Mouse (Mus musculus) kidney, adult 2 months (tissue): ENCODE measurements around the gene Clcf1. TPM values are rescaled to one million over a fixed set of nuclear protein-coding genes. Genes with fewer than 3 reads are reported as not detected.

Experiments used
- DNase-seq: peaks from one replicate; pipeline ENCODE4 v3.0.0; 2021
- H3K27ac ChIP-seq: fragments of 200-500 bp; 2 replicates; pipeline ENCODE4 v1.5.1; 2012; ENCODE audit warnings: low read depth, low read length, control low read depth, inconsistent platforms; ENCODE audit not compliant: insufficient read depth
- H3K27me3 ChIP-seq: fragments of 200-500 bp; replicated peaks from 2 replicates; pipeline ENCODE4 v1.6.1; 2012; ENCODE audit warnings: mild to moderate bottlenecking, moderate library complexity, low read length, inconsistent platforms; ENCODE audit not compliant: control insufficient read depth, insufficient read depth
- H3K36me3 ChIP-seq: fragments of 200-500 bp; 2 replicates; pipeline ENCODE4 v1.6.1; 2012; ENCODE audit warnings: mild to moderate bottlenecking, moderate library complexity, low read length, inconsistent platforms; ENCODE audit not compliant: control insufficient read depth, insufficient read depth
- H3K4me1 ChIP-seq: fragments of 200-500 bp; 2 replicates; pipeline ENCODE4 v1.6.1; 2011; ENCODE audit warnings: low read length; ENCODE audit not compliant: control insufficient read depth, insufficient read depth
- H3K4me3 ChIP-seq: fragments of 200-500 bp; 2 replicates; pipeline ENCODE4 v1.5.1; 2011; ENCODE audit warnings: mild to moderate bottlenecking, low read depth, low read length, control low read depth; ENCODE audit not compliant: insufficient read depth
- CTCF ChIP-seq: fragments of 200-500 bp; conservative IDR thresholded peaks from 2 replicates; pipeline ENCODE4 v1.5.1; 2011; ENCODE audit warnings: low read depth, mild to moderate bottlenecking, control low read depth, low read length, moderate library complexity, mixed read lengths; ENCODE audit not compliant: insufficient read depth, insufficient read length
- POLR2A ChIP-seq: fragments of 200-500 bp; IDR thresholded peaks from one replicate; pipeline ENCODE4 v1.6.1; 2011; ENCODE audit warnings: low read depth, low read length, control low read depth
- WGBS: fragments of 180-500 bp; shearing (Covaris S2); methylation state at CpG from one replicate; pipeline ENCODE4 v1.1.7; 2018; 5-methylcytosine and 5-hydroxymethylcytosine counted together
- polyA plus RNA-seq: library from polyadenylated mRNA; depleted of rRNA; stranded (reverse); fragments of >200 nt; gene quantifications from 2 replicates; pipeline ENCODE4 v1.2.3, GENCODE M21; 2012; rRNA removed

The Clcf1 gene
- polyA plus RNA-seq, 1 experiment: 13.6 TPM

DNA sequence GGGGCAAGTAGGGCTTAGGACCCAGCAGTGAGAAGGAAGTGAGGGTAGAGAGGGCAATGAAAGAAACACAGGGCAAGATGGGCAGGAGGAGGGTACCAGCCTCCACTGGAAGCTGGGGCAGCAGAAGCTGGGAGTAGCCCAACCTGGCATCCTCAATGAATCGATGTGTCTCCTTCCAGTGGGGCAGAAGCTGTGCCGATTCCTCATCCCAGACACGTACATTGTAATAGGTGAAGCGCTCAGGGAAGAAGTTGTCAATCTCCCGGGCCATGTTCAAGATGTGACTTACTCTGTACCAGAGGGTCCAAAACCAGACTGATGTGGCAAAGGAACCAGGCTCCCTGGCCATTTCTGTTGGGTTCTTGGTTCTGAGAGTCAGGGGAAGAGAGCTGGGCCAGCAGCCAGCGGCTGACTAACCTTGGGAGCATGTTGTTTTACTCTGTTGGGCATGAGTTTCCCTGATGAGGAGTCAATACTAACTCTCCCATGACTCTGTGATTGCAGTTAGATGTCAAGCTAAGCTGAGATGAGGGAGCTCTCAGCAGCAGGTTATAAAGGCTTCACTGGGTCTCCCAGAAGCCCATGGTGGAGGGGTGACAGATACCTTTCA is 50.2 kb downstream of the Clcf1 start:
- Histone ChIP-seq H3K4me1 (peaks cover 1% of the 10 kb centered on the region; the same call in 1 of the 2 replicates), H3K36me3 (no peaks in the 10 kb centered on the region; the same call in 1 of the 2 replicates), H3K27ac (no peak overlapping the region), H3K4me3 (no peak overlapping the region), H3K27me3 (no peaks in the 10 kb centered on the region)
- WGBS: 96% methylated on average over 6 of the region's 6 CpGs
- DNase-seq: no peak
- no peak for TF ChIP-seq CTCF
- TF ChIP-seq POLR2A: no peak

DNA sequence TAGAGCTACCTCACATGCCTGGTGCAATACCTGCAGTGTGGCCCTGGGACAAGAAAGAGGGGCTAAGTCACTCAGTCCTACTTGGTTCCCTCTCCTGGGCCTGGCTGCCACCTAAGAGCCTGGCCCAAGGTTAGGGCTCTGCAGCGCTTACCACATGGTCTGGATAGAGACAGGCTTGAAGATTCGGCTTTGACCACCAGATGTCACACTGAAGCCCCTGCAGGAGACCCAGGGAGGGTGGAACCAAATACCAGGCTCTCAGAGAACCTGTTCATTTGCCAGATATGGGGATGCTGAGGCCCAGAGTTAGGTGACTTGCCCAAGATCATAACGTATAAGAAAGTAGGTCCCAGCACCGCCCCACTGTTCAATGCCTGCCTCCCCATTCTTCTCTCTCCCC is 51.9 kb downstream of the Clcf1 start:
- peaks cover 4% of the 10 kb centered on the region; the same call in 1 of the 2 replicates for H3K4me1 ChIP-seq
- no peaks in the 10 kb centered on the region for H3K27me3 ChIP-seq
- DNase-seq: no peak
- TF ChIP-seq POLR2A (no peak), CTCF (no peak)
- H3K4me3 ChIP-seq: no peak overlapping the region
- WGBS: 79% methylated on average over 4 of the region's 4 CpGs
- no peaks in the 10 kb centered on the region; the same call in 1 of the 2 replicates for H3K36me3 ChIP-seq
- H3K27ac ChIP-seq: no peak overlapping the region

DNA sequence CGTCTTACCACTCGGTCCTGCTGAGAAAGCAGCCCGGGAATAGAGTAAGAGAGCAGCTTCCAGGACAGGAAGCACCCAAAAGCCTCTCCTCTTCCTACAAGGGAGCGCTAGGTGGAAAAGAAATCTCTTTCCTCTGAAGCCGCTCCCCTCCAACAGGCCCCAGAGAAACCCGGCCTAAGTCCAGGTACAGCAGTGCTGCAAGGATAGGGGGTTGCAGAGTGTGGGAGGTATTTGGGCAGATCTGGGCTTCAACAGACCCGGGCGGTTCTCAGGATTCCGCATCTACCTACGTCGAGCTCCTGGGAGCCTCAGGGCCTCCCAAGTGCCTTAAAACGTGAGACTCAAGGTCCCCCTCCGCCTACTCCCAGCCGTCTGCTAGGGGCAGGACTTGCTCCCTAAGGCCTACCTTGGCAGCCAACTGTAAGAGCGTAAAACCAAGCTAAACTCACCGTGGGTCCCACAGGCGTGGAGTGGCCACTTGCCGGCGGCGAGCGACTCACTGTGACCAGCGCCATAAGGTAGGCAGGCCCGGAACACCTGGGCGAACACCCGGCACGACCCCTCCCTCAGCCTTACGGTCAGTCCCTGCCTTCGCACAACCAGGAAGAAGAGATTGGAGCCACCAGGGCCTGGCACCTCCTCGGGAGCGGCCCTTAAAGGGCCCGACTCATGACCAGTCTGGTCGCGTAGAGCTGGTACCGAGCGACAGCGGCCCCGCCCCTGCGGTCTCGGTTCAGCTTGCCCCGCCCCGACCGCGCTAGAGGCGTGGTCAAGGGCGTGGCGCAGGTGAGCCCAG is 54.7 kb downstream of the Clcf1 start, which contains the start of gene Ssh3:
TSS of gene Ssh3 (minus strand) at position 615 of the 796 bp plus-strand sequence.
- no peaks in the 10 kb centered on the region for H3K27me3 ChIP-seq
- peak; percentile 95 for DNase-seq
- TF ChIP-seq CTCF (no peak), POLR2A (peak; percentile 34)
- H3K36me3 ChIP-seq: no peaks in the 10 kb centered on the region; the same call in 1 of the 2 replicates
- H3K27ac ChIP-seq: peak within 1 kb of the TSS; percentile 29
- 6% methylated on average over 46 of the region's 46 CpGs for WGBS
- H3K4me3 ChIP-seq: peak within 1 kb of the TSS; percentile 68
- H3K4me1 ChIP-seq: peaks cover 4% of the 10 kb centered on the region; the same call in 1 of the 2 replicates

DNA sequence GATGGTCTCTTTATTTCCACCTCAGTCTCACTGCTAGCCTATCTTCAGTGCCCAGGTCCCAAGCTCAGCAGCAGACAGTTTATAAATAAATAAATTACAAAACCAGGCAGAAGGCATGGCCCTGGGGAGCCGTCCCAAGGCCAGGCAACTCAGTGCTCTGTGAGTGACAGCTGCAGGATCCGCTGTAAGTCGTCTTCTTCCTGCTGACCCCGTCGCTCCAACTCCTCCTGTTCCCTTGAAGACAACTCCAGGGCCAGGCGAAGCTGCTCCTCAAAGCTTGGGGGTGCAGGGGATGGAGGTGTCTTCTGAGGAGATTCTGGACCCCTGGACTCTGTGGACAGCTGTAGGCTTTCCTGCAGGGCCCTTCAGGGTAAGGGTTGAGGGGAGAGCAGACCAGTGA is 56.1 kb downstream of the Clcf1 start:
- Histone ChIP-seq H3K4me1 (peaks cover 4% of the 10 kb centered on the region; the same call in 1 of the 2 replicates), H3K4me3 (no peak overlapping the region), H3K27me3 (no peaks in the 10 kb centered on the region), H3K36me3 (no peaks in the 10 kb centered on the region; the same call in 1 of the 2 replicates), H3K27ac (no peak overlapping the region)
- WGBS: 86% methylated on average over 6 of the region's 6 CpGs
- no peak for DNase-seq
- no peak for TF ChIP-seq POLR2A
- TF ChIP-seq CTCF: no peak

DNA sequence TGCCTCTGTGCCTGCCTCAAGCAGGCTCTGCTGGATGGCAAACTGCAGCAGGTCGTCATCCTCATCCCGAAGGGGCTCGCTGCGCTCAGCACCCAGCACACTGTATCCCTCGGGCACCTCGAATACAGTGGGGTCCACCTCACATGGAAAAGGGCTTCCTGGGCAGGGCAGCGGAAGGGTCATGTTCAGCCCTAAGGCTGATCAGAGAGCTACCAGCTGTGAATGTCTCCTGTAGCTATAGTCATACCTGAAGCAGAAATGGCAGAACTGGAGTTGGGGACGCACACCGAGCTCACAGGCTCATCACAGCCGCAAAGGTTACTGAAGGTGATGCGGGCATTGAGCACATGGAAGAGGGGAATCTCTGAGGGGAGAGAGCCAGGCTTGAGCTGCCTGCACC is 56.9 kb downstream of the Clcf1 start:
- Histone ChIP-seq H3K4me3 (no peak overlapping the region), H3K27me3 (no peaks in the 10 kb centered on the region), H3K4me1 (peaks cover 4% of the 10 kb centered on the region; the same call in 1 of the 2 replicates), H3K27ac (no peak overlapping the region), H3K36me3 (no peaks in the 10 kb centered on the region)
- DNase-seq: no peak
- TF ChIP-seq POLR2A (no peak), CTCF (no peak)
- WGBS: 94% methylated on average over 11 of the region's 11 CpGs

Other genes starting within 250 kb of the Clcf1 start
- 2.6 and 3.9 TPM in 2 replicates for gene Aldh3b2, start 241.9 kb upstream of the Clcf1 start, polyA plus RNA-seq
- 1,670 and 2,218 TPM in 2 replicates for gene Acy3, start 227.7 kb upstream of the Clcf1 start, polyA plus RNA-seq
- 0.31 and 0.75 TPM in 2 replicates for gene Tbx10, start 221.5 kb upstream of the Clcf1 start, polyA plus RNA-seq
- gene Nudt8, start 213.7 kb upstream of the Clcf1 start, polyA plus RNA-seq: 19.9 and 20.9 TPM in 2 replicates
- gene Gm49405, start 213.6 kb upstream of the Clcf1 start, polyA plus RNA-seq: 1.2 and 1.7 TPM in 2 replicates
- gene Doc2g, start 210.9 kb upstream of the Clcf1 start, polyA plus RNA-seq: 5.1 and 5.5 TPM in 2 replicates
- gene Ndufv1, start 201.4 kb upstream of the Clcf1 start, polyA plus RNA-seq: 471 and 532 TPM in 2 replicates
- 686 and 745 TPM in 2 replicates for gene Gstp1, start 176.3 kb upstream of the Clcf1 start, polyA plus RNA-seq
- 11.5 and 36.0 TPM in 2 replicates for gene Gstp2, start 168.2 kb upstream of the Clcf1 start, polyA plus RNA-seq
- 0.72 and 2.3 TPM in 2 replicates for gene Gstp3, start 154.7 kb upstream of the Clcf1 start, polyA plus RNA-seq
- 0.66 and 0.92 TPM in 2 replicates for gene Cabp2, start 132.7 kb upstream of the Clcf1 start, polyA plus RNA-seq
- gene Cdk2ap2, start 117.1 kb upstream of the Clcf1 start, polyA plus RNA-seq: 134 and 138 TPM in 2 replicates
- 41.6 and 46.3 TPM in 2 replicates for gene Pitpnm1, start 114.2 kb upstream of the Clcf1 start, polyA plus RNA-seq
- gene Aip, start 88.4 kb upstream of the Clcf1 start, polyA plus RNA-seq: 80.5 and 96.2 TPM in 2 replicates
- 0.03 and 0.05 TPM in 2 replicates for gene Gpr152, start 74.5 kb upstream of the Clcf1 start, polyA plus RNA-seq
- 0.12 and 0.20 TPM in 2 replicates for gene Cabp4, start 70.2 kb upstream of the Clcf1 start, polyA plus RNA-seq
- 176 and 181 TPM in 2 replicates for gene Coro1b, start 65.6 kb upstream of the Clcf1 start, polyA plus RNA-seq
- 4.7 and 20.0 TPM in 2 replicates for gene Ptprcap, start 60.6 kb upstream of the Clcf1 start, polyA plus RNA-seq
- gene Rps6kb2, start 50.9 kb upstream of the Clcf1 start, polyA plus RNA-seq: 41.0 and 41.8 TPM in 2 replicates
- gene Carns1, start 38.8 kb upstream of the Clcf1 start, polyA plus RNA-seq: 3.8 and 4.0 TPM in 2 replicates
- 2.3 and 9.1 TPM in 2 replicates for gene Tbc1d10c, start 23.0 kb upstream of the Clcf1 start, polyA plus RNA-seq
- 484 and 509 TPM in 2 replicates for gene Ppp1ca, start 22.2 kb upstream of the Clcf1 start, polyA plus RNA-seq
- 18.4 and 19.2 TPM in 2 replicates for gene Rad9a, start 12.6 kb upstream of the Clcf1 start, polyA plus RNA-seq
- gene AC109138.7, start 119 bp downstream of the Clcf1 start, polyA plus RNA-seq: 3.4 TPM in 1 of 2 replicates, not detected in the other
- 96.1 and 99.8 TPM in 2 replicates for gene Pold4, start 17.7 kb downstream of the Clcf1 start, polyA plus RNA-seq
- gene Ssh3, start 54.9 kb downstream of the Clcf1 start, polyA plus RNA-seq: 39.0 and 61.4 TPM in 2 replicates
- 4.2 and 5.1 TPM in 2 replicates for gene Ankrd13d, start 68.9 kb downstream of the Clcf1 start, polyA plus RNA-seq
- gene Grk2, start 92.0 kb downstream of the Clcf1 start, polyA plus RNA-seq: 56.7 and 60.3 TPM in 2 replicates
- gene Kdm2a, start 184.0 kb downstream of the Clcf1 start, polyA plus RNA-seq: 74.3 and 89.5 TPM in 2 replicates
- gene Rhod, start 225.2 kb downstream of the Clcf1 start, polyA plus RNA-seq: 35.1 and 35.6 TPM in 2 replicates